Mouse (Mus musculus): Measurements from ENCODE around the gene Por.
A peak's percentile ranks its signal among the peaks of the same experiment; 100 is the strongest.

The Por gene

DNA sequence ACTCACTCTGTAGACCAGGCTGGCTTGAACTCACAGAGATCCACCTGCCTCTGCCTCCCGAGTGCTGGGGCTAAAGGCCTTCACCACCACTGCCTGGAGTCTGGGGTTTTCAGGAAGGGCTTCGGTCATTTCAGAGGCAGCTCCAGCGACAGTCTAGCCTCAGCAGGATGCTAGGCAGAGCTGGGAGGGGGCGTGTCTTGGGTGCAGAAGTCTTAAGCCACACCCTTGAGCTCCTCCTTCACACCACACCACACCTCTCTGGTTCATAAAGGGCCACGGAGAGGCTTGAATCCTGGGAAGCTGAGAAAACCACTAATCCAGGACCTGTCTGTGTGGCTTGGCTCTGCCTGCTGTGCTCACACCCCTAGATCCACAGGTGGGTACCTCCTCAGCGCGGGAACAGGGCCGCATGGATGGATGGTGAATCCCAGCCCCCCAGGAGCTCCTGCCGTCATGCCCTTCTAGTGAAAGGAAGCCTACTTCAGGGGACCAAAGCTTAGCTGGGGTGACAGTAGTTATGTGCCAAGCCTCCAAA is at the start of gene Por:
Por (plus strand) TSS at position 293 of the 535 bp plus-strand sequence.
- DNase-seq (ENCODE audit: low read depth, low spot score), result no peak

DNA sequence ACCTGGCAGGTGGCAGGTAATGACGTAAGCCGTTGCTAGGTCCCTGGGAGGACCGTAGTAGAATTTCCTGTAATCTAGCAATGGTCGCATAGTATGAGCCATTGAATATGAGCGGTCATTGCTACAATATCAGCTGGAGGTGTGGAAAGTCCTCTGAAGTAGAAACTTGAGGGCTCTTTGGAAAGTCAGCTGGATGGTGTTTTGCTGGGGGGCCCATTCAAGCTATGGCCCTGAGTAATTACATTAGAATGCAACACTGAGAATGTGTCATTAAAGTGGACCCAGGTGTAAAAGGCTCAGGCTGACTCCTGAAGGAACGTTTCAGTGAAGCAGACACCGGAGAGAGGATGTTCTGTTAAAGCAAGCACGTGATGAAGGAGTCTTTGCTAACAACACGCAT is 49.3 kb upstream of the Por start:
- no peak for DNase-seq (ENCODE audit: low read depth, low spot score)

DNA sequence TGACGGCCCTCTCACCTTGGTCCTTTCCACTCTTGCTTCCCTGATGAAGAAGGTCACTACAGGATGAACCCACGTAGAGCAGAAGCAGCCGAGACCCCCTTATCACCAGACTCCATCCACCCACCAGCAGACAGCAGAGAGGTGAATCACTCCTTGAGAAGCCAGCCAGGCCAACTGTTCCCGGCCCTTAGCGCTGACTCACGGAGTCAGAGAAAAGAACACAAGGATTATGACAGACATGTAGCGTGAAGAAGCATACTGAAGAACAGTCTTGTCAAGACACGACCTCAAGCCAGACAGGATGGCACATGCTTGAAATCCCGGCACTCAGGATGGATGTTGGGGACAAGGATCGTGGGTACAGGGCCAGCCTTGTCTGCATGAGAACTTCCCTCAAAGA is 48.1 kb upstream of the Por start:
- DNase-seq (ENCODE audit: low read depth, low spot score), result no peak

DNA sequence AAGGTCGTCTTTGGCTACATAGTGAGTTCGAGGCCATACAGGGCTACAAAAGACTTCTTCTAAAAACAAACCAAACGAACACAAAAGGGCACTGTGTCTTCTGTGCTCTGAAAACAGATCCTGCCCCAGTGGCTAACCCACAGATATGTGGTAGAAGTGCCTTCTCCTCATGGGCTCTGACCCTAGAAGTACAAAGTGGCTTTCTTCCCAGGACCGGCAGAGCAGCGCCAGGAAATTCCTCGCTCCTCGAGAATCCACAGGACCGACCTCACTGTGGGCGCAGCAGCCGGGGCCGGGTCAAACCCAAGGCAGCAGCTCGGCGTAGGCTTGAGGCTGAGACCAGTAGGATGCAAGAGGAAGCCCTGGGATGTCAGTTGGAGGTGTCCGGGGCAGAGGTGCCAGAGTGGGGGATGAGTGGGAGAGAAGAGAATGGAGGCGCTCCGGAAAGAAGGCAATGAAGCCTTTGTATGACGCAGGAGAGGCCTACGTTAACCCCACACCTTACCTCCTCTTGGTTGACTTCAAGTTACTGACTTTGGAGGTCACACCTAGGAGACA is 46.7 kb upstream of the Por start:
- no peak for DNase-seq (ENCODE audit: low read depth, low spot score)

DNA sequence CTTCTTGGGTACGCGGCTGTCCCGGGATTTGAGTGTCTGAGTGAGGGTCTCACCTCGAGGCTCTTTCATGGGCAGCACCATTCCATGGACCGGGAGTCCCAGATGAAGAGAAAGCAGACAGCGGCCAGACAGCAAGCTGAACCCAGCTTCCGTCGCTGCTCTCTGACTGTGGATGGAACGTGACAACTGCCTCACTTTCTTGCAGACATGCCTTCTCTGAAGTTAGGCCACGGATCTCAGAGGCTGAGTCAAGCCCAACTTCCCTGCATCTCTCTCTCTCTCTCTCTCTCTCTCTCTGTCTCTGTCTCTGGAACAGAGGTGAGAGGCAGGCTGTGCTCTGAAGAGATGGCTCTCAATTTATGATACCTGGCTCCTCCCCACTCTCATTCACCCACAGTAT is 40.9 kb upstream of the Por start:
- DNase-seq (ENCODE audit: low read depth, low spot score), result no peak

DNA sequence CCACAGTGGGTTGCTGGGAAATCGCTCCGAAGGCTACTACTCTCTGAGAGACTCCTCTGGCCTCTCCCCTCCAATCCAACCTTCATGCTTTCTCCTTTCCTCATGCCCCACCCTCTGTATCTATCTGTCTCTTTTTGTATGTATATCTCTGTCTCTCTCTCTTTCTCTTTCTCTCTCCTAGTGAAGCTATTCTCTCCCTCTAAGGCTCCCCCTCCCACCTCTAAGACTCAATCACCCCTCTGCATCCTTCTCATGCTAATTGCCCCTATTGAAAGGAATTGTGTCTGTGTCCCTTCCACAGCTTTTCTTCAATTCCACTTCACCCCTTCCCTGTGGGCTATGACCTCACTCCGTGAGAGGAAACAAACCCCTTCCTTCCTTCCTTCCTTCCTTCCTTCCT is 40.4 kb upstream of the Por start:
- DNase-seq (ENCODE audit: low read depth, low spot score), result no peak

DNA sequence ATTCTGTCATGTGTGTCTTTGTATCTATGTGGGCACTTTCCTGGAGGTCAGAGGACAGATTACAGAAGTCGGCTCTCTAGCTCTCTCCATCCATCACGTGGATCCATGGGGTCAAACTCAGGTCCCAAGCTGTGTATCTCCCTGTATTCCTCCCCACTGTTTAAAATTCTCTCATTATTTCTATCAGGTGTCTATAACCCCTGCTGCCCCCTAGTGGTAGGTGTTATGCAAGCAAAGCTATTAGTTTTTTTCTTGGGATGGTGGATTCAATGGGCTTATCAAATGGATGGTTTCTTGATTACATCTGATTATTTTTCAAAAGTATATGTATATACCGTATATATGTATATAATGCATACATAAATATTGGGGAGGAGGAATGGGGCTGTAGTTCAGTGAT is 39.2 kb upstream of the Por start:
- no peak for DNase-seq (ENCODE audit: low read depth, low spot score)

DNA sequence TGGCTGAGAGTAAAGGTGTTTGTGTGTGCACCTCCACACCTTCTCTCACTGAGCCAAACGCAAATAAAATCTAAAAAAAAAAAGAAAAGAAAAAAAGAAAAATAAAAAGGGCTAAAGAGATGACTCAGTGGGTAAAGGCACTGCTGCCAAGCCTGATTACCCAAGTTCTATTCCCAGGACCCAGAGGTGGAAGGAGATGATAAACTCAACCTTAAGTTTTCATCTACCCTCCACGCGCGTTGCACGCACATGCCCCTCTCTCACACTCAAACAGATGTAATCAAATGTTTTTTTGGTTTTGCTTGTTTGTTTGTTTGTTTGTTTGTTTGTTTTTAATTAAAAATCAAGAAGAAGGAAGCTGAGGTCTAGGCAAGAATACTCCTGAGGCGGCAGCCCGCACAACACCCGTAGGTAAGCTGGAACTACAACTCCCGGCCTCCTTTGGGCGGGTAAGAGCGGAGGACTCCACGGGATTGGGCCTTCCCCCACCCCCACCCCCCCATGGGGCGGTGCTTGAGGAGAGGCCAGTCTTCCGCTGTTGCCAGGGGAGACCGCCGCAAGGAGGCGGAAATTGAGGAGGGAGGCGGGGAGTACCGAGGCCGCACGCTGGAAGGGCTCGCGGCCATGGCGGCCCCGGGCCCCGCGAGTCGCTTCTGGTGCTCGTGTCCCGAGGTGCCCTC is 37.6 kb upstream of the Por start, which contains the start of gene Rhbdd2:
Rhbdd2 (plus strand) TSS at position 502 of the 680 bp plus-strand sequence.
- peak; percentile 97 for DNase-seq (ENCODE audit: low read depth, low spot score)

DNA sequence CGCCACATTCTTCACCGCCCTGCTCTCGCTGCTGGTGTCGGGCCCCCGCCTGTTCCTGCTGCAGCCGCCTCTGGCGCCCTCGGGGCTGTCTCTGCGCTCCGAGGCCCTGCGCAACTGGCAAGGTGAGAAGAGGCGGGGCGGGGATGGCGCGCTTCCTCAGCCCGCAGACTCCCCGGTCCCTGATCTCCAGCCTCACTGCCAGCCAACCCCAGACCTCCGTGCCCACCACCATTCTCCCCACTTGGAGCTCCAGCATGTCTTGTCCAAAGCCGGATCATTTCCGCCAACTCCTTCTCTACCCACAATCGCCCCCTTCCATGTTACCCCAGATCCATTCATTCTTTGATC is 37.1 kb upstream of the Por start:
- DNase-seq (ENCODE audit: low read depth, low spot score), result no peak

DNA sequence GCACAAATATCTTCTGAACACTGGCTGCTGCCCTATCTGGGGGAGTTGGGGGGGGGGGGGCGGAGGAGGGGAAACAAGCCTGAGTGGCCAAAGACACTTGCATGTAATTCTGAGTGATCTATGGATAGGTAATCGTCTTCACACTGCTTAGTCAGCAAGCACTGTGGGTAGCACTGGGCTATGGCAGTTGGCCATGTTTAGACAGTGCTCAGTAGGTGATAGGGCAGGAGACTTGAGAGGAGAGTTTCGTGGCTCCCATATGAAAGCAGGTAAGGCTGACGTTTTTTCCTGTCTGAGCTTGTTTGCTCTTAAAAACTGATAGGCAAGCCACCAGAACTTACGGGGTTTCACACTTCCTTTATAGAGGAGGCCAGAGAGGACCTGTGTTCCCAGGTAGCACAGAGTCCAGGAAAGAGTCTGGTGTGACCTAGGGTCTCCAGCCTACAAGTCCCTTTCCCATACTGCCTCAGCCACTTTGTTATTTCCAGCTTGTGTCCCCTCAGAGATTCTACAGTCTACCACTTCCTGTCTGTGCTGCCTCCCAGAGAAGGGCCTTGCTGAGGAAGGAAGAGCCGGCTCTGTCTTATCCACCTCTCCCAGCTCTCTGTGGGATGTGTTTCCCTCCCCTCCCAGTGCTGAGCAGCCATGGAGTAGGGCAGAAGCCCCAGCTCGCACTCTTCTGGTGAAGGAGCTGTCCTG is 29.9 kb upstream of the Por start:
- no peak for DNase-seq (ENCODE audit: low read depth, low spot score)

DNA sequence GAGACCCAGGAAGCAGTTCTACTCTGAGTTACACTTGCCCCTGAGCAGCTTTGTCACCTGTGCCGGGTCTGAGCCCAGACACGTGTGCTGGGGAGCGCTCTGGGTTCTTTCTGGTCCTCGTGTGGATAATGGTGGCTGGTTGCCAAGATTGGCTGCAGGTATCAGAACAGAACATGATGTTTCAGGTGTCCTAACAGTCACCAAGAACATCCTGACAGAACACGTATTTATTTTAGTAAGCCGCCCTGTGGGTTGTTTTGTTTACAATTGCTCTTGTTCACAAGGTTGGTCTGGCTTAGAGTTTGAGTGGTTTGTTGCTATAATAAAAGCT is 29.4 kb upstream of the Por start:
- DNase-seq (ENCODE audit: low read depth, low spot score), result no peak

DNA sequence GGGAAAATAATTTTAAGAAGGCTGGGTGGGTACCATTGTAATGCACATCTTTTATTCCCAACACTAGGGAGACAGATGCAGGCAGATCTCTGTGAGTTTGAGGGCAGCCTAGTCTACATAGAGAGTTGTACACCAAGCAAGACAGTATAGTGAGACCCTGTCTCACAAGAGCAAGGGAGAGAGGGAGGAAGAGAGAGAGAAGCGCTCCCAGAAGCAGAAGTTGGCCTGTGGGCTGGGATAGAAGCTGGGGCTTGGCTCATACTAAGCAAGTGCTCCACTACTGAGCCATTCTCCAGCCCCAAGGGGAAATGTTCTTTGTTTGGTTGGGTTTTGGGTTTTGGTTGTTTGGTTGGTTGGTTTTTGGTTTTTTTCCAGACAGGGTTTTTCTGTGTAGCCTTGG is 28.8 kb upstream of the Por start:
- no peak for DNase-seq (ENCODE audit: low read depth, low spot score)

DNA sequence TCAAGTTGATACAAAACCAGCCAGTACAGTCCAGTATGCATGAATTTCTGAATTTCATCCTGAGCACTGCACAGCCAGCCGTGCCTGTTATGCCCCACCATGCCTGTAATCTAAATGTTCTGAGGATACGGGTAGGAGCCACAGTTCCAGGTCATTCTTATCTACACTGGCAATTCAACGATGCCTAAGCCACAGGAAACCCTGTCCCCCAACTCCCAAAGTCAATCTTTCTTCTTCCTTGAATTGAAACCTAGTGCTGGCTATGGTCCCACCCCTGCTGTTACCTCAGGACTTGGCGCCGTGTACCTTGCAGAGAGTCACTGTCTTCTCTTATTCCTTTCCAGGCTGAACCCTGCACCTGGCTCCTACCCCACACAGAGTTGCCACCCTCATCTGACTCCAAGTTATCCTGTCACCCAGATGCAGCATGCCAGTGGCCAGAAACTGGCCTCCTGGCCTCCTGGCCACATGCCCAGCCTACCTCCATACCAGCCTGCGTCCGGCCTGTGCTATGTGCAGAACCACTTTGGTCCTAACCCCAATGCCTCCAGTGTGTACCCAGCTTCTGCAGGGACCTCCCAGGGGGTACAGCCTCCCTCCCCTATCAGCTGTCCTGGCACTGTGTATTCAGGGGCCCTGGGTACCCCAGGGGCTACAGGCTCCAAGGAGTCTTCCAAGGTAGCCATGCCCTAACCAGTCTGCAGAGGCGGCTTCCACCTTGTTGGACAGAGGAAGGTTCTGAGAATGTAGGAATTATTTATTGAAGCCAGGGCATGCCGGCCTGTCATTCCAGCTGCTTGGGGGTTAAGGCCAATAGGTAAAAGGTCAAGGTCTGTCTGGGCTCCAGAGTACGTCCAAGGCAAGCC is 26.9 kb upstream of the Por start:
- no peak for DNase-seq (ENCODE audit: low read depth, low spot score)

DNA sequence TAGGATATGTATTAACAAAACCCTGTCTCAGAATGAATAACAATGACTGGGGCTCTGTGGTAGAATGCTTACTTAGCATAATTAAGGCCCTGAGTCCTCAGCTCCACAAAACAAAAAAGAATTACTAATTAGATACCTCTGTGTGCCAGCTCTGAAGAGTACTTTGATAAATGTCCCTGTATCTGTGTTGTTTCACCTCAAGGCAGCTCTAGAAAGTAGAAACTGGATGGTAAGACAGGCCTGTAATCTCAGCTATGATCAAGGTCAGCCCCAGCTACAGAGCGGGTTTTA is 26.3 kb upstream of the Por start:
- DNase-seq (ENCODE audit: low read depth, low spot score), result no peak

DNA sequence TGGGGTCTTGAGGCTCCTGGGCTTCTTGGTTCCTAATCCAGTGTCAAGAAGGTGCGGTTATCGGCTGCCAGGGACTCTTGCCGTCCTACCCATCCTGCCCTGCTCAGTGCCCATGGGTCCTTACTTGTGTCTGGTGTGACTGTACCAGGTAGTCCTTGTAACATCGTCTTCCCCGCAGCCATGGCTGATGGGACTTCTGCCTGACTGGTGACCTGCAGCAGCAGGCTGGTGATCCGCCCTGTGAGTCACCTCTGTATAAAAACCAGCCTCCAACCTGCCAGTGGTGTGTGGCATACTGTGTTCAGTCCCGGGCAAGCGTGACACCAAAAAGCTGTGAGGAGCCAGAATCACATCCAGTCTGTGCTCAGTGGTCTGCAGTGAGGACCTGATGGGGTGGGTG is 26.0 kb upstream of the Por start:
- DNase-seq (ENCODE audit: low read depth, low spot score), result no peak

DNA sequence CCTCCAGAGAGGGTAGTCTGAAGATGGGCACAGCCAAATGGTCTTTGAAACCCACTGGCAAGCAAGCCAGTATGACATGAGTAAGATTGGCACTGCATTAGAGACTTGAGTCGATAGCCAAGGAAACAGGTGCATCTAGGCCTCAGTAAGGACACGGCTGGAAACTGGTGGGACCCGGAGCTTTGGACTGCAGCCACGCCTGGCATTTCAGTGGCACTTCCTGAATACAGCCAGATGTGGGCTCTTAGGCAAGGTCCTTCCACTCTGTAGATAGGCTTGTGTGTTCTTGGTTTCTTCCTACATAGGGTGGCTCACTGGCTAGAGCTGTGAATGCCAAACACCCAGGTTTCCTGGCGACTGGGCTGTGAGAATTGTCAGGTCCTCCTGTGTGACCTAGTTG is 24.5 kb upstream of the Por start:
- DNase-seq (ENCODE audit: low read depth, low spot score), result no peak

DNA sequence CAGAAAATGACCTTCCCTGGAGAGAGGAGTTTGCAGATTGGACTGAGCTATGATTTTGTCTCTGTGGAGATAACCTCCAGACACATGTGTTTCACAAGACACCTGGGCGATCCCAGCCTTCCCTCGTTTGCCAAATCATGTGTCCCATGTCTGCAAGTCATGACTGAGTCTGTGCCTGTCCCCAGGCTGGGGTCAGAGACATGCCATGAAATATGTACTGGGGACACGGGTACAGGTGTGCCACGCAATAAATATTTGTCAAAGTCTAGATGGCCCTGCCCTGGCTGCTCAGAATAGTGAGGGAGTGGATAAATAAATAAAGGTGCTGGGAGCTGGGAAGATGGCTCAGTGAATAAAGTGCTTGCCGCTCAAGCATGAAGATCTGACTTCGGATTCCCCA is 23.8 kb upstream of the Por start:
- DNase-seq (ENCODE audit: low read depth, low spot score), result no peak

DNA sequence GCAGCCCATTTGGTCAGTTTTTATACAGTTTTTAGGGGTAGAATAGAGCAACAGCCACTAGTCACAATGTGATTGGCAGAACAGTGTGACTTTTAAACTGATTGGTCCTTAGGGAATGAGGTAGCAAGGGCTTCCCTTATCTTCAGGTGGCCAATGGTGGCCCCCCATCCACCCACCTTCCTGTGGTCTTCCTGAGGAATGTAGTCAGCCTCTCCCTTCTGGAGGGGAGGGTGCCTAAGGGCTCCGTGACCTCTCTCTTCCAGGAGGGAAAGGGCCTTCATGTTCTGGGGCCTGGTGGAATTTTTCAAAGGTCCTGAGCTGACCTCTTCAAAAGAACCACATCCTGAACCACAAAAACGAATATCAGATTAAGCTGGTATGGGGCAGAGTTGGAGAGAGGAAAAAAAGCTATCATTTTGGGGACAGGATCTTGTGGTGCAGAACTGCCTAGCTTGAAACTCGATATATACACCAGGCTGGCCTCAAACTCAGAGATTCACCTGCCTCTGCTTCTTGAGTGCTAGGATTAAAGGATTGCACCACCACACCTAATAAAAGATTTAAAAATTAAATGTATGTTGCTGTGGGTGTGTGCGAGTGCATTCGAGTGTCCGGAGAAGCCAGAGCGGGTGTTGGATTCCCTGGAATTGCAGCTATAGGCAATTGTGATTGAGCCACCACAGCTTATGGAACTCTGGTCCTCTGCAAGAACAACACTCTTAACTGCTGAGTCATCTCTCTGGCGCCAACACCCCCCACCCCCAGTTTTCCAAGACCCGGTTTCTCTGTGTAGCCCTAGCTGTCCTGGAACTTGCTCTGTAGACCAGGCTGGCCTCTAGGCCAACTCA is 21.1 kb upstream of the Por start:
- no peak for DNase-seq (ENCODE audit: low read depth, low spot score)

DNA sequence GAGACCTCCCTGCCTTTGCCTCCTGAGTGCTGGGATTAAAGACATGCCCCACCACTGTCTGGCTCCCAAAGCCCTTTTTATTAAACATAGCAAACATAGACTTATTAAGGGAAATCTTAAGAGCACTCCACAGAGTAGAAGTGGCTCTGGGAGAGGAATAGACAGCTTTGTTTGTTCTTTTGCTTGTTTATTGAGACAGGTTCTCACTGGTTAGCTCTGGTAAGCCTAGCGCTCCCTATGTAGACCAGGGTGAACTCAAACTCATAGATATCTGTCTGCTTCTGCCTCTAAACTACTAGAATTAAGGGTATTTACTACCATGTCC is 20.6 kb upstream of the Por start:
- no peak for DNase-seq (ENCODE audit: low read depth, low spot score)

DNA sequence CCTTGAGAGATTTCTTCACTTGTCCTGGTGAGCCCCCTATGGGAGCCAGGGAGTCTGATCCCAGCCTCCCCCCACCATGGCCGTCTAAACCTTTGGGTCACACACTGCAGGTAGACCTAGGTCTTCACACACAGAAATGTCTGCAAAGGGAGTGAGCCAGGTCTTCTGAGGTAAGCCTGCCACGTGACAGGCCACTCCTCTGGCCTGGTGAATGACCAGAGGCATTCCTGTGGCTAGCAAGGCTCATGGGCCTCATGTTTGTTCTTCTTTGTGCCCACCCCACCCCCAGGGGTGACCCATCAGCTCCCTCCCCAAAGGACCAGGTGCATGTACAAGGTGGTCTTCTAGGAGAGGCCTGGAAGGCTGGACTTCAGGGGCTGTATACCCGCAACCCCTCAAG is 18.3 kb upstream of the Por start:
- no peak for DNase-seq (ENCODE audit: low read depth, low spot score)

DNA sequence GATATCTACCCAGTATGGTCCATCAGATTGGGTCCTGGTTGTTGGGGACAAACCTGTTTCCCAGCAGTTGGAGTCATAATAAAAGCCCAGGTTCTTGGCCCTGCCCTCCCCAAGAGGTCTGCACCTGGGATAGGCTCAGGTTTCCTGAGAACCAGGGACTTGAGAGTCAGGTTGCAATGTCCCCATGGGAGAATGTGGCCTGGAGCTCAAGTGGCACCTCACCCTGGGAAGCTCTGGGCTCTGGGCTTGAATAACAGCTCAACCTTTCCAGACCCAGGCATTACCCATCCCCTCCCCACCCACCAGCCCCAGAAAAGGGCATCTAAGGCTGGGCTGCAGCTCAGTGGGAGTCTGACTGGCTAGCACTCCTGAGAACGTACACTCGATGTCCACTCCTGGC is 16.6 kb upstream of the Por start:
- DNase-seq (ENCODE audit: low read depth, low spot score), result no peak

DNA sequence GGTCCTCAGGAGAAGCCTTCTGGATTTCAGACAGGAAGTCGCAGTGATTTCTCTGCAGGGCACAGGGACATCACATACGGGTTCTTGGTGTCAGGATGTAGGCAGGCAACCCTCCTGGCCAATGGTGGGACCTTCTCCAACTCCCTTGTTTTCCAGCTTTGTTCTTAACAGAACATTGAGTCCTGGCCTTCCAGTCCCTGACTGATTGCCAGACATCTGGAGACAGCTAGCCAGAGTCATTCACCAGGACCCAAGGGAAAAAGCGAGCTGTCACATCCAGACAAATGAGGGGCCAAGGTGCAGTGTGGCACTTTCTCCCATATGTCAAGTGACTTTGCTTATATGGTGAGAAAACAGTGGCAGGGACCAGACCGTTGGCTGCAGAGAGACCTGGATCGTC is 13.8 kb upstream of the Por start:
- DNase-seq (ENCODE audit: low read depth, low spot score), result no peak

All from brain, embryonic 18.5 days (tissue).